Mouse (Mus musculus) frontal cortex, adult (tissue): ENCODE results near the gene Rlbp1.
A peak's percentile ranks its signal among the peaks of the same experiment; 100 is the strongest.

Experiments
- ATAC-seq: cut with Nextera tagmentation; 2 replicates; pipeline ENCODE4 v1.9.2; 2017; ENCODE audit warnings: mild to moderate bottlenecking, moderate library complexity, mixed read lengths; ENCODE audit not compliant: low TSS enrichment

The Rlbp1 gene

DNA sequence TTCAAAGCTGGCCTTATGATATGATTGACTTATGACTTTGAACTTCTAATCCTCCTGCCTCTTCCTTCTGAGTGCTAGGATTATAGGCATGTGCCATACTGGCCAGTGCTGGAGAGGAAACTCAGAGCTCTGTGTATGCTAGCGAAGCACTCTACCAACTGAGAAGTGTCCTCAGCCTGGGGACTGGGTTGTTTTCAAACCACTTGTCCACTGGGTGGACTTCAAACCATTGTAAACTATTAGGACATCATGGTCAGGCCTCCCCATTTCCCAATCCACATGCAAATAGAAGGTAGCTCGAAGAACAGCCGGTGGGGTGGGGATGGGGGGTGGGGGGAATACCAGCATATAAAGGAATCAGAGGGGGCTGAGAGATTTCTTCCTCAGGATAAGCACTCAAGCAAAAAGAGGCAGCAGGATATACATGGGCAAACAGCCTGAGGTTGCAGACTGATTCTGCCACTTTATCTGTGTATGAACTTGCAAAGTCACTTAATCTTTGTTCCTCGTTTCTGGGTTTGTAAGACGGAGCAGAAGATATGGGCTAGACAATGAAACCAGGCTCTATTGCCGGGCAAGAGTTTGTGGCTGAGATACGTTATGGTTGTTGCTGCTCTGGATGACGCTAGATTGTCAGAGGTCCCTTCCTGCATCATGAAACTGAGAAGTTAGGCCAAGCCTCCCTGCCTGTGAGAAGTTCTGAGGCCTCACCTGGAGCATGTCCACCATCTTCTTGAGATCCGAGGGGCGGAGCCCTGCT lies 10.2 kb downstream of the Rlbp1 start:
- no peak for ATAC-seq

GRCm38 (mm10) chr7:79375594-79375993 lies 11.3 kb downstream of the Rlbp1 start:
- no peak for ATAC-seq

- no peak for ATAC-seq
Observed at GRCm38 (mm10) chr7:79374017-79374416, 12.8 kb downstream of the Rlbp1 start.

DNA sequence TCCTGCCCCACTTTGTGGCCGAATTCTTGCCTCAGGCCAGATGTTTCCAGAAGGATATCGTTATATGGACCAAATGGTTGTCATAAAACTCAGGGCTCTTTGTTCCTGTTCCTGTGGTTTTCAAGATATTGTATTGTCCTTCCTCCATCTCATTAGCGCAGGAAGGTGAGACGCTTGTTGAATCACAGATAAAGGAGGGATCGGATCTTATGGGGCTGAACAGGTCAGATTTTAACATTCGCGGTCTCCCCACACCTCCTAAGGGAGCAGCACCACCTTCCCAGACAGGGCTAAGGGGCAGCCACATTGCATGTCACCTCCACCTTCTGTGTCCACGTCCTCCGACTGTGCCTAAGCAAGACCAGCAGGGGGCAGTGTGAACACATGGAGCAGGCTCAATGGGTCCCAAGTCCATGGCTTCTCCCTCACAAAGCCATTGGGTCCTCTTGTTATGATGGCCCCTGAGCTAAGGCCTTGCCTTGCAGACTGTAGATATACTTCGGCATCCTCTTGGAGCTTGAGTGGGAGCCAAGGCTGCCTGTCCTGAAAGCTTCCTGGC lies 15.4 kb downstream of the Rlbp1 start:
- peak; percentile 90 for ATAC-seq

DNA sequence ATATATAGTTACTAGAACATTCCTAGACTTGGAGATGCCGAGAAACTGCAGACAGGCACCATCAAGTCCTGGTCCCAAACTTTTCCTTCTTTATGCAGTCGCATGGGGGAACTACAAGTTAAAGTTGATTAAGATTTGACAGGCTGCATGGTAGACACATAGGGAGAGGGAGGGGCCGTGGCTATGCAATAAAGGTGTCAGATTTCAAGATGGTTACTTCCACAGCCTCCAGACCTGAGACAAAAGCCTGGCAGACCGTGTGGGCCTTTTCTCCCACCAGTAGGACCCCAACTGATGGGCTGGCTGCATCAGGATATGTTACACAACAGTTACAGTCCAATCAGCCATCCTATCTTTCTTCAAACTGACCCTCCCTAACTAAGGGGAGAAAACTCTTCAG lies 17.4 kb downstream of the Rlbp1 start:
- no peak for ATAC-seq

DNA sequence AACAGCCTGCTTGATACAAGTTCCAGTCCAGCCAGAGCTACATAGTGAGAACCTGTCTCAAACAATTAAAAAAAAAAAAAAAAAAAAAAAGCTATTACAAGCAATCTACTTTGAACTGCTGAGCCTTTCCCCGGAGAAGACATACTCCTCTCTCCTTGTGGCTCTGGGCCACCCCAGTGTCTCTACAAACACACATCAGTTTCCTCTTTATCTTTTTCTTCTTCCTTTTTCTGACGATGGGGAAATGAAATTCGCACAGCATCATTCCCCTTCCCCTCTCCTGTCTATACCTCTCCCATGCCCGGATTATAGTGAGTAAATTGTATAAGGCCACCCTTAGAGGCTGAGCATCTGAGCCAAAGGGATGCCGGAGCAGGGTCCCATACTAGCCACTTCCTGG lies 18.2 kb downstream of the Rlbp1 start:
- no peak for ATAC-seq

GRCm38 (mm10) chr7:79363370-79364043 lies 23.3 kb downstream of the Rlbp1 start:
- no peak for ATAC-seq

DNA sequence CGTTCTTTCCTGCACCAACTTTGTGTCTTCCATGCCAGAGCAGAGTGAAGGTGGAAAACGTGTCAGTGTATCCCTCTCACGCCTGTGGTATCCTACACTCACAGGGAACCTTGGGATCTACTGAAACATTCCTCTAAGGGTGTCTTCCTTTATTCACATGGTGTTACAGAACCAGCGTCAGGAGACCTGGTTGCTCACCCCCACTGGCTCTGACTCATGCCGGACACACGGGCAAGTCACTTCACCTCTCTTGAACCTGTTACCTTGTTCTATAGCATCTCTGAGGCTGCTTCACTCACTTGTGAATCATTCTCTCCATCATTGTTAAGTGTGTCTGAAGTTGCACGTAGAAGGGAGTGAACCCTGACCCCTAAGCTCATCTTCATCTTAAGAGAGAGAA lies 24.0 kb downstream of the Rlbp1 start:
- no peak for ATAC-seq

GRCm38 (mm10) chr7:79362208-79362607 lies 24.6 kb downstream of the Rlbp1 start:
- ATAC-seq: peak; percentile 29; the same call in 1 of the 2 replicates

DNA sequence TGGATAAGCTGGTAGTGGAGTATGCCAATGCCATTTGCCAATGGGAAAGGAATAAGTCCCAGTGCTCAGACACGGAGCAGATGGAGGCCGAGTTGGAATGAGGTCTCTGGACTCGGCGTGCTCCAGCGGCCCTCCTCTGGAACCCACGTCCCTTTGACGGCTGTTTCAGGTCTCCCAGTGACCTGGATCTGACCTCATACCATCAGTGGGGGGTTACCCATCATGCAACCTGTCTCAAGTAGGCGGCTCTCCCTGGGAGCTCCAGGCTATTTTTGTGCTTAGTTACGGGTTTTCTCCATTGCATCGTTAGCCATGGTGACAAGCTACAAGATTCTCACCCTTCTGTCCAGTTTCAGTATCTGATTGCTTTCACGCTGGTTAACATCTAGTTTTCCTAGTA lies 26.8 kb downstream of the Rlbp1 start:
- ATAC-seq: no peak

GRCm38 (mm10) chr7:79359183-79359435 lies 27.7 kb downstream of the Rlbp1 start:
- ATAC-seq: peak; percentile 10

GRCm38 (mm10) chr7:79358350-79359182 lies 28.3 kb downstream of the Rlbp1 start:
- ATAC-seq: peak; percentile 74

DNA sequence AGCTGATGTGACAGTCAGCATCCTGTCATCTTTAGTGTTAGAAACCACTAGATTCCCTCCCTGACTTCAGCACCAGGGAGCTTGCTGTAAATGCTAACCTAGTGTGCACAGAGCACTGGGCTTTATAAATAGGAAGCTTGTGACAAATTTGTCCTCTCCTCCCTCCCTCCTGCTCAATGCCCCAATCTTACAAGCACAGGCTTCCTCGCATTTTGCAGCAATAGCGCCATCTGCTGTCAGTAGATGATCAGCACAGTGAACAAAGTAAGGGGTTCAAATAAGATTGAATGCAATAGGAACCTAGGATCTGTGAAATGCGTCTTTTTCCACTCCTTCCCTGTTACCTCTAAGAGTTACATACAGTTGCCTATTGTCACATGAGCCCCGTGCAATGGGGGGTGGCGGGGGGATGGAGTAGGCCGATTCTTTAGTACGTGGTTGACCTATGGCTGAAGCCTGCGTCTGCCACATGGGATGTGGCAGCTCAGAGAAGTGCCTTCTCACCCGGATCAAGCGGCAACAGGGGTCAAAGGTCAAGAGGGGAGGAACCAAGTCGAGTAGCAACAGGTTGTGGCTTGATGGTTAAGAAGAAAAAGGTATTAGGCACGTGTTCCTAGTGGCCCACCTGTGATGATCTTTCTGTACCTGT lies 37.0 kb downstream of the Rlbp1 start:
- ATAC-seq: peak; percentile 60

DNA sequence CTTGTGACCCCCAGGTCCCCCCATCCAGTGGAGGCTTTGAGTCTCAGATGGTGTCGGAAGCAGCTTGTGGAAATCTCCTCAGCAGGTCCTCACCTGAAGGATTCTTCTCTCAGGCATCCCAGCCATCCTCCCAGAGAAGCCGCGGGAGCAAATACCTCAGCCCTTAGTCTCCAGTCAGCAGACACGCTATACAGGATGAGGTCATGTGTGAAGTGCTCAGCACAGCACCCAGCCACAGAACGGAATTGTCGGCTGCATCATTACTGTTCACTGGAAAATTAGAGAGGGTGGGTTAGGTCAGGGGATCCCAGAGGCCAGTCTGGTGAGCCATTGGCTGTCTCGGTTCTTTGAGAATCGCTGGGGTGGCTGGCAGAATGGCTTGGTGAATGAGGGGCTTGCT lies 38.0 kb downstream of the Rlbp1 start:
- ATAC-seq: no peak

- peak; percentile 32 for ATAC-seq
Observed at GRCm38 (mm10) chr7:79347108-79347813, 39.6 kb downstream of the Rlbp1 start.

- no peak for ATAC-seq
Observed at GRCm38 (mm10) chr7:79346555-79347075, 40.2 kb downstream of the Rlbp1 start.

DNA sequence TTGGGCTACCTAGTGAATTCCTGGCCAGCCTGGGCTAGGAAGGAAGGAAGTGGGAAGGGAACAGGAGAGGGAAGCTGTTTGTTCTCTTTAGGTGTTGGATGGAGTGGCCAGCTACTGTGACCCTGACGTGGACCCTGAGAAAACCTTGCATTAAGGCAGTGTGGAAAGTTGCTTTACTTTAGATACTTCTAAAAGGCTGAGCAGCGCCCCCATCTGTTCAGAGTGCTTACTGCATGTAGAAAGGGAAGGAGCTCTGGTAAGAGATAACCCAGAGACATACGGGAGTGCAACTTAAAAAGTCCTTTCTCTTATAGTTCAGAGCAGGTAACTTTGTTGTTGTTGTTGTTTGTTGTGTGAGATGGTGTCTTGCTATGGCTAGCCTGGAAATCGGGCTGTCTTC lies 40.9 kb downstream of the Rlbp1 start:
- no peak for ATAC-seq

DNA sequence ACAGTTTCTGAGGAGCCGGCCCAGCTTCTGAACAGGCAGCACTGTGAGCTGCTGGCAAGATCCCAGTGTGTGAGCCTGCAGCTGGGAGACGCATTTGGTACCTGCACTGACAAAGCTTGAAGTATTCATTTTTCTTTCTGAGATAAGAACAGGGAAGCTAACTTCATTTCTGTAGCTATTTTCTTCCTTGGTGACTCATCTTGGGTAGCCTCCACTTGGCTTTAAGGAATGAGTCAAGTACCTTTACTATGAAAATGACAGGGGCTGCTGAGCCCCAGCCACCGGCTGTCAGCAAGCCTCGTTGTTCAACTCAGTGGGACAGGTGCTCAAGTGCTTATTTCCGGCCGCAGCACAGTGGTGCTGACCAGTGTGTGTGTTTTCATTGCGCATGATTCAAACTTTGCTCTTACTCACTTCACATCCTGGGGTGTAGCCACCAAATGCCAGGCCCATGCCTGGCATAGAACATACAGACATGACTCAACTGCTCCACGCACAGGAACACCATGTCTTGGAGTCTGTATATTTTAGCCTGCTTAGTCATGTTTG lies 50.4 kb downstream of the Rlbp1 start:
- ATAC-seq: peak; percentile 91

DNA sequence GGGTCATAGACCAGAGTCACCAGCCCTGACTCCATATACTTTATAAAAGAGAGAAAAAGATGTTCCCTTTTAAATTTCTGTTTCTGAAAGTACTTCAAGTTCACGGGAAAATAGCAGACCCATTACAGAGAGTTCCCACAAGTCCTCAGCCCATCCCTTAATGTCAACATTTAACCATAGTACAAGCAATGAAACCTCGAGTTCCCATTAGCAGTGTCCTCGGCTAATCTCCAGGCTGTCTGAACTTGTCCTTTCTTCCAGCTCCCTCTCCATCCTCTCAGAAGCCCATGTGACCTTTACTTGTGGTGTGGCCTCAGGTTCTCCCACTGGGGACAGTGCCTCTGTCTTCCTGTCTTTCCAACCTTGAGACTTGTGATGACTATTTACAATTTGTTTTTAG lies 53.4 kb downstream of the Rlbp1 start:
- ATAC-seq: no peak

DNA sequence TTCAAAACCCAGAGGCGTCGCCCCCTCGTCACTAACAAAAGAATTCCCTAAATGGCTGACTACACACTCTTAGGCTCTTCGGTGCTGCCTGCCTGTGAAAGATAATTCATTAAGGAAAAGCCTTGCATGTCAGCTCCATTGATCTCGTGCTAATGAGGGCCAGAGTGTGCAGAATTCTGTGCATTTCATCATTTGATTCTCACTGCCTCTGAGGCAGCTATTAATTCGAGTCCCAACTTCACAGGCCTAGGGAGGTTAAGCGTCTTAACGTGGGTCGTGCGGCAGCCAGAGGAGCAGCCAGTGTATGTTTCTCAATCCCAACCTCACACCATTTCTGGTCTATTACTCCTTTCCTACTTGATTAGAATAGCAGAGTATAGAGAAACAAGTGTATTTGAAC lies 55.7 kb downstream of the Rlbp1 start:
- no peak for ATAC-seq

GRCm38 (mm10) chr7:79328769-79329168 lies 58.1 kb downstream of the Rlbp1 start:
- ATAC-seq: no peak
